Mouse (Mus musculus) small intestine, adult 2 months (tissue): ENCODE measurements around the gene Epdr1.

Experiments
- CTCF ChIP-seq: fragments of 200-500 bp; IDR thresholded peaks from 2 replicates; pipeline ENCODE4 v1.5.1; 2012; ENCODE audit warnings: low read depth, mild to moderate bottlenecking, control low read depth, inconsistent platforms, low read length, moderate library complexity, mixed read lengths; ENCODE audit not compliant: insufficient replicate concordance, insufficient read length; ENCODE audit errors: extremely low read depth
- POLR2A ChIP-seq: fragments of 200-500 bp; IDR thresholded peaks from 2 replicates; pipeline ENCODE4 v1.6.1; 2012; ENCODE audit warnings: low read depth, mild to moderate bottlenecking, control low read depth, inconsistent platforms, low read length, moderate library complexity

GRCm38 (mm10) chr13:19612963-19613362 is 6.8 kb downstream of the Epdr1 start:
- TF ChIP-seq POLR2A (no peak), CTCF (no peak)
